Mouse (Mus musculus) thymus, adult 2 months (tissue): ENCODE data around the gene Brsk2. TPM values are rescaled to one million over a fixed set of nuclear protein-coding genes. Genes with fewer than 3 reads are reported as not detected.

Experiments
- DNase-seq: peaks from one replicate; pipeline ENCODE4 v3.0.0; 2021
- H3K27ac ChIP-seq: fragments of 200-500 bp; 2 replicates; pipeline ENCODE4 v1.5.1; 2012; ENCODE audit warnings: low read length, control low read depth; ENCODE audit not compliant: control insufficient read depth, insufficient read depth
- H3K27me3 ChIP-seq: fragments of 200-500 bp; 2 replicates; pipeline ENCODE4 v1.6.1; 2012; ENCODE audit warnings: mild to moderate bottlenecking, low read length, moderate library complexity, mixed read lengths; ENCODE audit not compliant: control insufficient read depth, insufficient read depth
- H3K36me3 ChIP-seq: fragments of 200-500 bp; 2 replicates; pipeline ENCODE4 v1.6.1; 2012; ENCODE audit warnings: mild to moderate bottlenecking, low read length, moderate library complexity; ENCODE audit not compliant: control insufficient read depth, insufficient read depth
- H3K4me1 ChIP-seq: fragments of 200-500 bp; replicated peaks from 2 replicates; pipeline ENCODE4 v1.6.1; 2012; ENCODE audit warnings: low read length; ENCODE audit not compliant: control insufficient read depth, insufficient read depth
- H3K4me3 ChIP-seq: fragments of 200-500 bp; 2 replicates; pipeline ENCODE4 v1.5.1; 2012; ENCODE audit warnings: mild to moderate bottlenecking, low read length, control low read depth, moderate library complexity; ENCODE audit not compliant: control insufficient read depth, insufficient read depth
- CTCF ChIP-seq: fragments of 200-500 bp; IDR thresholded peaks from 2 replicates; pipeline ENCODE4 v1.5.1; 2012; ENCODE audit warnings: mild to moderate bottlenecking, control low read depth, low read length, moderate library complexity, borderline replicate concordance; ENCODE audit not compliant: control insufficient read depth, poor library complexity, insufficient read depth; ENCODE audit errors: extremely low read depth
- POLR2A ChIP-seq: fragments of 200-500 bp; IDR thresholded peaks from 2 replicates; pipeline ENCODE4 v1.6.1; 2012; ENCODE audit warnings: mild to moderate bottlenecking, low read length, control low read depth, moderate library complexity; ENCODE audit not compliant: control insufficient read depth, poor library complexity, insufficient read depth; ENCODE audit errors: extremely low read depth
- WGBS: fragments of 180-500 bp; shearing (Covaris S2); methylation state at CpG from one replicate; pipeline ENCODE4 v1.1.7; 2018; 5-methylcytosine and 5-hydroxymethylcytosine counted together
- polyA plus RNA-seq: library from polyadenylated mRNA; depleted of rRNA; stranded (reverse); fragments of >200 nt; gene quantifications from 2 replicates; pipeline ENCODE4 v1.2.3, GENCODE M21; 2012

Brsk2 gene
- polyA plus RNA-seq, 1 experiment, result 0.27 TPM

DNA sequence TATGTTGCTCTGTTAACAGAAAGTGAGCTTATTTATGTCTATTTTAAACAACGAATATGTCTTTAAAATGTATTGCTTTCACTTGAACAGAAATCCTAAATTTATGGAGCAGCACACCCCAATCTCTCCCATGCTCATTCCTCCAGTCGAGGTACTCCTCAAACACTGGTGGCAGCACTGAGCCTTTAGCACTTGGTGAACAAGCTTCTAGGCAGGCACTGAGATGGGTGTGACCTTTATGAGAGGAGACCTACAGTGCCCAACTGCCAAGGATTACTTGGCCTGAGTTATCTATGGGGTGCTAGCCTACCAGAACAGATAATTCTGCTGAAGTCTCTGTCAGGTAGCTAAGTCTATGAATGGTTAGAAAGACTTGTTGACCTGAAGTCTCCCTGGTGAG is 70.1 kb downstream of the Brsk2 start:
- Histone ChIP-seq H3K4me1 (peaks cover 9% of the 10 kb centered on the region), H3K4me3 (no peak overlapping the region), H3K27ac (no peak overlapping the region), H3K27me3 (no peaks in the 10 kb centered on the region), H3K36me3 (peaks cover 4% of the 10 kb centered on the region; the same call in 1 of the 2 replicates)
- WGBS, result 61% methylated on average over 2 of the region's 2 CpGs
- no peak for DNase-seq
- no peak for TF ChIP-seq POLR2A
- TF ChIP-seq CTCF, result no peak

DNA sequence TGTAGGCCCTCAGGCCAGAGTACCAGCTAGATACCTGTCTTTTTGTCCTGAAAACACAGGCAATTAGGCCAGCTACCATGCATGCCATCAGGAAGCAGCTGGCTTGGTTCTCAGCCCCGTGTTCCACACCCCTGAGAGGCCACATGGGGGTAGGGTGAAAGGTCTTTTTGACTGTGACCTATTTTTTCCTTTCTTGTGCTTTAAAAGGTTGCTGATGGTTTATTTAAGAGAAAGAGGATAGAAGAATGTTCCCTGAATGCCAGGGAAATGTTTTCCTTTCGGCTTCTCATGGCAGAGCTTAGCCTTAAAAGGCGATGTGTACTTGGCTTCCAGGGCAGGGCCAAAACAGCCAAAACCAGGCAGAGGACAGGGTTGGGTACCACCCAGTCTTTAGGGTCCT is 71.3 kb downstream of the Brsk2 start:
- Histone ChIP-seq H3K4me1 (peaks cover 9% of the 10 kb centered on the region), H3K27me3 (no peaks in the 10 kb centered on the region), H3K36me3 (peaks cover 4% of the 10 kb centered on the region; the same call in 1 of the 2 replicates), H3K27ac (no peak overlapping the region), H3K4me3 (no peak overlapping the region)
- TF ChIP-seq CTCF (no peak), POLR2A (no peak)
- no peak for DNase-seq
- WGBS, result 72% methylated on average over 3 of the region's 3 CpGs

- WGBS, result 89% methylated on average over 2 of the region's 2 CpGs
- Histone ChIP-seq H3K27me3 (no peaks in the 10 kb centered on the region), H3K36me3 (no peaks in the 10 kb centered on the region), H3K27ac (no peak overlapping the region), H3K4me1 (peaks cover 9% of the 10 kb centered on the region), H3K4me3 (no peak overlapping the region)
- TF ChIP-seq CTCF (no peak), POLR2A (no peak)
- no peak for DNase-seq
These were observed 75.6 kb downstream of the Brsk2 start for GRCm38 (mm10) chr7:142025196-142025595.

DNA sequence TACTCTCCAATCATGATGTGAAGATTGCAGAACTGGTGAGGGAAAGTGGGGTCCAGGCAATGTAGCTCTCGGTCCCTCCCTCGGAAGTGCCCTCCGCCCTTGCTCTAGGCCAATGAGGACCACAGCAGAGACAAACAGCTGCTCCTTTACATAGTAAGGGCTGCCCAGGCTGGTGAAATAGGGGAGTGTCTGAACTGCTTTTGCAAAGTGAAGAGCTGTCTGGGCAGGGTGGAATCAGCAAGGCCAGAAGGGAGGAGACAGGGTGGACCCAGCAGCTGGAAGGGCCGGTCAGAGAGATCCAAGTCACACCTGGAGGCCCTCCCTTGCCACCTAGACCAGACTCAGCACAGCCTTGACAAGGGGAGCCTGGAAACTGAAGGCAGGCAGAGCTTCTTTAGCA is 76.4 kb downstream of the Brsk2 start:
- peaks cover 4% of the 10 kb centered on the region for H3K4me1 ChIP-seq
- H3K36me3 ChIP-seq, result no peaks in the 10 kb centered on the region
- no peaks in the 10 kb centered on the region for H3K27me3 ChIP-seq
- DNase-seq, result no peak
- 93% methylated on average over 4 of the region's 4 CpGs for WGBS
- no peak overlapping the region for H3K27ac ChIP-seq
- H3K4me3 ChIP-seq, result no peak overlapping the region
- TF ChIP-seq CTCF (no peak), POLR2A (no peak)

- TF ChIP-seq POLR2A (no peak), CTCF (no peak)
- no peaks in the 10 kb centered on the region for H3K27me3 ChIP-seq
- H3K36me3 ChIP-seq, result no peaks in the 10 kb centered on the region
- no peak overlapping the region for H3K27ac ChIP-seq
- H3K4me3 ChIP-seq, result no peak overlapping the region
- 0 out of 2 replicates have a peak, but pooled peaks cover 5% of the 10 kb centered on the region for H3K4me1 ChIP-seq
- no peak for DNase-seq
These were observed 80.5 kb downstream of the Brsk2 start for GRCm38 (mm10) chr7:142030073-142030472.

DNA sequence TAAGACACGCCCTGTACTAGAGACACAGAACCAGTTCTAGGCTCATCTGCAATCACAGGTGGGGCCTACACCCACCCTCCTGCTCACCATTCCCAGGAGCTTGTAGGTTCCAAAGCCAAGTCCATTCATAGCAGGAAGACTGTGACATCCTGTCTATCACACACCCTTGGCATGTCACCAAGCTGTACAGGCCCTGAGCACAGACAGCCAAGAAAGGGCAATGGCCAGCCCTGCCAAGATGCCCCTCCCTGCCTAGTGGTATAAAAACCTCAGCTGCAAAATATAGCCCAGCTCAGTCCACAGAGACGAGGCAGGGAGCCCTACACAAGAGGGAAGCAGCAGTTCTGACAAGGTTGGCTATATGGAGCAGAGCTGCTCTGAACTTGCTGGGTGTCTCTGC is 84.6 kb downstream of the Brsk2 start:
- Histone ChIP-seq H3K4me1 (0 out of 2 replicates have a peak, but pooled peaks cover 5% of the 10 kb centered on the region), H3K36me3 (no peaks in the 10 kb centered on the region), H3K27ac (no peak overlapping the region), H3K27me3 (no peaks in the 10 kb centered on the region), H3K4me3 (no peak overlapping the region)
- 75% methylated on average over 2 of the region's 2 CpGs for WGBS
- TF ChIP-seq CTCF (no peak), POLR2A (no peak)
- no peak for DNase-seq

- TF ChIP-seq POLR2A, result no peak
- no peak for TF ChIP-seq CTCF
- Histone ChIP-seq H3K36me3 (no peaks in the 10 kb centered on the region), H3K4me1 (0 out of 2 replicates have a peak, but pooled peaks cover 5% of the 10 kb centered on the region), H3K27me3 (no peaks in the 10 kb centered on the region), H3K4me3 (no peak overlapping the region), H3K27ac (no peak overlapping the region)
- no peak for DNase-seq
- 86% methylated on average over 2 of the region's 2 CpGs for WGBS
These were observed 85.7 kb downstream of the Brsk2 start for GRCm38 (mm10) chr7:142035048-142035811.
